Mouse (Mus musculus) heart, embryonic 11.5 days (tissue): ENCODE data around the gene Ccdc183. TPM values are rescaled to one million over a fixed set of nuclear protein-coding genes. Genes with fewer than 3 reads are reported as not detected.

Experiments used
- polyA plus RNA-seq: library from polyadenylated mRNA; unstranded; fragments of >200 nt; fragmentation: Nextera tagmentation; extraction: Ambion mirVana; gene quantifications from 2 replicates; pipeline ENCODE4 v1.2.1, GENCODE M21; 2014

The Ccdc183 gene
- polyA plus RNA-seq, 1 experiment from 2014 or later: 0.20 TPM

Other genes with a start within 250 kb of the Ccdc183 start
- gene Sapcd2, start 245.4 kb downstream of the Ccdc183 start, polyA plus RNA-seq: 16.0 and 18.2 TPM in 2 replicates
- 0.18 and 0.20 TPM in 2 replicates for gene Entpd2, start 221.8 kb downstream of the Ccdc183 start, polyA plus RNA-seq
- gene Npdc1, start 218.3 kb downstream of the Ccdc183 start, polyA plus RNA-seq: 16.8 and 18.9 TPM in 2 replicates
- not detected in 2 replicates for gene Fut7, start 194.4 kb downstream of the Ccdc183 start, polyA plus RNA-seq
- 2.0 and 3.4 TPM in 2 replicates for gene Abca2, start 189.0 kb downstream of the Ccdc183 start, polyA plus RNA-seq
- 0.47 and 0.83 TPM in 2 replicates for gene Clic3, start 160.8 kb downstream of the Ccdc183 start, polyA plus RNA-seq
- 16.5 and 20.0 TPM in 2 replicates for gene Paxx, start 156.6 kb downstream of the Ccdc183 start, polyA plus RNA-seq
- gene Ptgds, start 147.6 kb downstream of the Ccdc183 start, polyA plus RNA-seq: 0.66 and 1.1 TPM in 2 replicates
- gene Lcn12, start 123.8 kb downstream of the Ccdc183 start, polyA plus RNA-seq: not detected in 2 replicates
- 66.7 and 78.7 TPM in 2 replicates for gene Fbxw5, start 116.9 kb downstream of the Ccdc183 start, polyA plus RNA-seq
- gene C8g, start 116.0 kb downstream of the Ccdc183 start, polyA plus RNA-seq: 3.4 and 3.7 TPM in 2 replicates
- 20.3 and 21.9 TPM in 2 replicates for gene Traf2, start 70.7 kb downstream of the Ccdc183 start, polyA plus RNA-seq
- 318 and 356 TPM in 2 replicates for gene Edf1, start 59.8 kb downstream of the Ccdc183 start, polyA plus RNA-seq
- gene Mamdc4, start 42.8 kb downstream of the Ccdc183 start, polyA plus RNA-seq: 3.2 and 5.5 TPM in 2 replicates
- 167 and 172 TPM in 2 replicates for gene Phpt1, start 42.5 kb downstream of the Ccdc183 start, polyA plus RNA-seq
- 0.21 TPM in 1 of 2 replicates, not detected in the other for gene Ajm1, start 35.9 kb downstream of the Ccdc183 start, polyA plus RNA-seq
- gene Rabl6, start 9.2 kb downstream of the Ccdc183 start, polyA plus RNA-seq: 35.9 and 40.0 TPM in 2 replicates
- gene Tmem141, start 4.3 kb upstream of the Ccdc183 start, polyA plus RNA-seq: 14.6 and 18.4 TPM in 2 replicates
- 1.0 and 1.1 TPM in 2 replicates for gene Fcna, start 10.4 kb upstream of the Ccdc183 start, polyA plus RNA-seq
- not detected in 2 replicates for gene Lcn8, start 35.4 kb upstream of the Ccdc183 start, polyA plus RNA-seq
- gene Lcn5, start 40.3 kb upstream of the Ccdc183 start, polyA plus RNA-seq: not detected in 2 replicates
- gene Lcn6, start 59.1 kb upstream of the Ccdc183 start, polyA plus RNA-seq: not detected in 2 replicates
- not detected in 2 replicates for gene Lcn10, start 65.0 kb upstream of the Ccdc183 start, polyA plus RNA-seq
- gene Obp2a, start 82.4 kb upstream of the Ccdc183 start, polyA plus RNA-seq: not detected in 2 replicates
- gene Bmyc, start 89.1 kb upstream of the Ccdc183 start, polyA plus RNA-seq: 42.9 and 49.9 TPM in 2 replicates
- gene Obp2b, start 119.3 kb upstream of the Ccdc183 start, polyA plus RNA-seq: not detected in 2 replicates
- not detected in 2 replicates for gene Lcn3, start 147.9 kb upstream of the Ccdc183 start, polyA plus RNA-seq
- gene Lcn11, start 159.3 kb upstream of the Ccdc183 start, polyA plus RNA-seq: not detected in 2 replicates
- gene Gm13539, start 164.6 kb upstream of the Ccdc183 start, polyA plus RNA-seq: not detected in 2 replicates
- not detected in 2 replicates for gene Glt6d1, start 198.2 kb upstream of the Ccdc183 start, polyA plus RNA-seq
- gene Lcn9, start 205.5 kb upstream of the Ccdc183 start, polyA plus RNA-seq: not detected in 2 replicates
- gene Sohlh1, start 229.6 kb upstream of the Ccdc183 start, polyA plus RNA-seq: not detected in 2 replicates
- gene Kcnt1, start 246.1 kb upstream of the Ccdc183 start, polyA plus RNA-seq: 0.04 TPM in 1 of 2 replicates, not detected in the other